Mouse (Mus musculus) forebrain, embryonic 12.5 days (tissue): ENCODE data around the gene Dtd1. TPM values are rescaled to one million over a fixed set of nuclear protein-coding genes. Genes with fewer than 3 reads are reported as not detected.

Experiments used
- ATAC-seq: fragments of 200-750 bp; cut with Nextera tagmentation; 2 replicates; pipeline ENCODE4 v1.8.0; 2017; ENCODE audit warnings: moderate TSS enrichment; ENCODE audit not compliant: low FRiP score
- H3K27ac ChIP-seq: fragments of 300-500 bp; sonication (generic); 2 replicates; pipeline ENCODE4 v1.5.1; 2016; ENCODE audit warnings: mild to moderate bottlenecking
- H3K27me3 ChIP-seq: fragments of 300-500 bp; sonication (generic); 2 replicates; pipeline ENCODE4 v1.6.1; 2016; ENCODE audit warnings: mild to moderate bottlenecking
- H3K36me3 ChIP-seq: fragments of 300-500 bp; sonication (generic); replicated peaks from 2 replicates; pipeline ENCODE4 v1.6.1; 2016; ENCODE audit warnings: mild to moderate bottlenecking
- H3K4me1 ChIP-seq: fragments of 300-500 bp; sonication (generic); 2 replicates; pipeline ENCODE4 v1.6.1; 2016
- H3K4me2 ChIP-seq: fragments of 300-500 bp; sonication (generic); 2 replicates; pipeline ENCODE4 v1.6.1; 2016; ENCODE audit warnings: mild to moderate bottlenecking, moderate library complexity
- H3K4me3 ChIP-seq: fragments of 300-500 bp; sonication (generic); replicated peaks from 2 replicates; pipeline ENCODE4 v1.5.1; 2016; ENCODE audit warnings: mild to moderate bottlenecking
- H3K9ac ChIP-seq: fragments of 300-500 bp; sonication (generic); 2 replicates; pipeline ENCODE4 v1.6.1; 2016; ENCODE audit warnings: mild to moderate bottlenecking
- H3K9me3 ChIP-seq: fragments of 300-500 bp; sonication (generic); 2 replicates; pipeline ENCODE4 v1.6.1; 2016
- WGBS: fragments of 180-500 bp; shearing (Covaris S2); methylation state at CpG from one replicate; pipeline ENCODE4 v1.1.7; 2016; 5-methylcytosine and 5-hydroxymethylcytosine counted together
- polyA plus RNA-seq: library from polyadenylated mRNA; unstranded; fragments of >200 nt; fragmentation: Nextera tagmentation; extraction: Ambion mirVana; gene quantifications from 2 replicates; pipeline ENCODE4 v1.2.1, GENCODE M21; 2016

The Dtd1 gene
- polyA plus RNA-seq, 1 experiment from 2014 or later, result 35.5 TPM

DNA sequence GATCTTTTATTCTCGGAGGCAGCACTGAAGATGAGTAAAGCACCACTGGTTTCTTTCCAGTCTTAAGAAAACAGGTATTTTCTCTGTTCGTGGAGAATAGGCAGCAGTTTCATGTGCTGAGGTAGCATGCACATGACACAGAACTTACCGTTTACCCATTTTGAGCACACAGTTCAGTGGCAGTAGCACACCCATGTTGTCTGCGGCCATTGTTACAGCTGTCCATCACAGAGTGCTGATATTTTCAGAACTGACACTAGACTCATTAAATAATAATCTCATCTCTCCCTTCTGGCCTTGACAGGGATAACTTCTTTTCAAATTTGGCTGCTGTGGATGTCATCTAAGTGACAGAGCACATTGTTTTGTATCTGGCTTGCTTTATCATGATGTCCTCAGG is 47.5 kb downstream of the Dtd1 start:
- H3K9me3 ChIP-seq, result no peaks in the 10 kb centered on the region
- H3K27ac ChIP-seq, result no peak overlapping the region
- no peaks in the 10 kb centered on the region for H3K36me3 ChIP-seq
- no peak overlapping the region for H3K4me3 ChIP-seq
- no peaks in the 10 kb centered on the region for H3K27me3 ChIP-seq
- no peak overlapping the region for H3K9ac ChIP-seq
- WGBS, result 88% methylated on average over 4 of the region's 4 CpGs
- no peaks in the 10 kb centered on the region for H3K4me1 ChIP-seq
- ATAC-seq, result no peak
- H3K4me2 ChIP-seq, result no peak overlapping the region

- H3K9me3 ChIP-seq, result no peaks in the 10 kb centered on the region
- WGBS, result 94% methylated on average over 1 of the region's 1 CpGs
Observed at GRCm38 (mm10) chr2:144649960-144650359, 50.3 kb downstream of the Dtd1 start.

GRCm38 (mm10) chr2:144652841-144653240 is 53.1 kb downstream of the Dtd1 start:
- Histone ChIP-seq H3K9ac (no peak overlapping the region), H3K9me3 (no peaks in the 10 kb centered on the region), H3K27ac (no peak overlapping the region), H3K36me3 (no peaks in the 10 kb centered on the region), H3K4me3 (no peak overlapping the region), H3K27me3 (no peaks in the 10 kb centered on the region), H3K4me1 (no peaks in the 10 kb centered on the region), H3K4me2 (no peak overlapping the region)
- ATAC-seq, result no peak
- 95% methylated on average over 4 of the region's 4 CpGs for WGBS

More at GRCm38 (mm10) chr2:144649960-144650359, 50.3 kb downstream of the Dtd1 start:
- H3K4me2 ChIP-seq, result no peak overlapping the region
- no peak overlapping the region for H3K27ac ChIP-seq
- ATAC-seq, result no peak
- no peak overlapping the region for H3K4me3 ChIP-seq
- no peaks in the 10 kb centered on the region for H3K36me3 ChIP-seq
- no peak overlapping the region for H3K9ac ChIP-seq
- no peaks in the 10 kb centered on the region for H3K4me1 ChIP-seq
- H3K27me3 ChIP-seq, result no peaks in the 10 kb centered on the region

- Histone ChIP-seq H3K4me1 (no peaks in the 10 kb centered on the region), H3K36me3 (no peaks in the 10 kb centered on the region), H3K27ac (no peak overlapping the region), H3K4me3 (no peak overlapping the region), H3K4me2 (no peak overlapping the region), H3K9me3 (no peaks in the 10 kb centered on the region), H3K27me3 (no peaks in the 10 kb centered on the region), H3K9ac (no peak overlapping the region)
- 88% methylated on average over 3 of the region's 3 CpGs for WGBS
- no peak for ATAC-seq
Observed at GRCm38 (mm10) chr2:144655307-144655706, 55.6 kb downstream of the Dtd1 start.

DNA sequence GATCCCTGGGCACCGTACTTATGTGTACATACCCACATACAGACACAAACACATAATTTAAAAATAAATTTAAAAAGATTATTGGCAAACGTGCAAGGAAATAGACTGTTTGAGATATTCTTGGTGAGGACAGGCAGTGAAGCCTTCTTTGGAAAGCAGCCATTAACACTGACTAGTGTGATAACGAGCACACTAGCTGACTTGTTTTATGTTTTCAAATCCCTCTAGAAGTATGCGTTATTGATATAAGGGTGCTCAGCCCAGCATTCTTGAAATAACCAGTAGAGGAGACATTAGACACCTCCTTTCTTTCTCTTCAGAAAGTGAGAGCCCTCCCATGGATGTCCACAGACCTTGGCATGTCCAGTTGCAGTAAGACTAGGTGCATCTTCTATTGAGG is 68.8 kb downstream of the Dtd1 start:
- no peaks in the 10 kb centered on the region; the same call in 1 of the 2 replicates for H3K36me3 ChIP-seq
- no peaks in the 10 kb centered on the region; the same call in 1 of the 2 replicates for H3K27me3 ChIP-seq
- WGBS, result 88% methylated on average over 4 of the region's 4 CpGs
- H3K9me3 ChIP-seq, result no peaks in the 10 kb centered on the region
- no peak overlapping the region for H3K4me3 ChIP-seq
- no peak overlapping the region for H3K27ac ChIP-seq
- ATAC-seq, result no peak
- no peak overlapping the region for H3K4me2 ChIP-seq
- no peaks in the 10 kb centered on the region for H3K4me1 ChIP-seq
- no peak overlapping the region for H3K9ac ChIP-seq

DNA sequence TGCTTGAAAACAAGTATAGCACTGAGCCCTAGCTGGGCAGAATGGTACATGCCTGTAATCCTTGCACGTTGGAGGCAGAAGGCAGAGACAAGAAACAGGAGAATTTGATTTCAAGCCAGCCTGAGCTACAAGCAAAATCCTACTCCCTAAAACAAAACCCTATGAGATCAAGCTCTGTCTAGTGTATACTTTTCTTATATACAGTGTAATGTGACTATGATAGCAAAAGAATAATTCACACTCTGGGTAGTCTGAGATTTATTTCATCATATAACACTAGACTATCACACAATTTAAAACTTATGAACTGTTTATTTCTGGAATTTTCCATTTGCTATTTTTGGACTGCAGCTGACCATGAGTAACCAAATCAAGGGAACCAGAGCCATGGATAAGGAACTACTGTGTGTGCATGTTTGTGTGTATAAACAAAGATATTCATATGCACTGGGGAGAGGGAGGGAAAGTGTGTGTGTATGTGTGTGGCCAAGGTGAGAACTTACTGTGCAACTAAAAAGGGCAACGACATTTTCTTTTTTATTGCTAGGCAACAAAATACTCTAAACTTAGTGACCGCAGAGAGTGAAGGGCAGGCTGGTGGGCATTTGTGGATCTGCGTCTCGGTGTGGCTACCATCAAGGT is 70.7 kb downstream of the Dtd1 start:
- Histone ChIP-seq H3K27ac (no peak overlapping the region), H3K27me3 (no peaks in the 10 kb centered on the region; the same call in 1 of the 2 replicates), H3K36me3 (no peaks in the 10 kb centered on the region; the same call in 1 of the 2 replicates), H3K4me3 (no peak overlapping the region), H3K4me1 (no peaks in the 10 kb centered on the region), H3K9me3 (no peaks in the 10 kb centered on the region), H3K9ac (no peak overlapping the region), H3K4me2 (no peak overlapping the region)
- no peak for ATAC-seq
- WGBS, result 92% methylated on average over 5 of the region's 5 CpGs

- no peak overlapping the region for H3K9ac ChIP-seq
- H3K4me3 ChIP-seq, result no peak overlapping the region
- H3K4me2 ChIP-seq, result no peak overlapping the region
- no peaks in the 10 kb centered on the region for H3K9me3 ChIP-seq
- peaks cover 9% of the 10 kb centered on the region for H3K4me1 ChIP-seq
- H3K27ac ChIP-seq, result no peak overlapping the region
- ATAC-seq, result no peak
- no peaks in the 10 kb centered on the region for H3K36me3 ChIP-seq
- no peaks in the 10 kb centered on the region; the same call in 1 of the 2 replicates for H3K27me3 ChIP-seq
- WGBS, result 88% methylated on average over 5 of the region's 5 CpGs
Observed at GRCm38 (mm10) chr2:144672397-144672796, 72.7 kb downstream of the Dtd1 start.

- Histone ChIP-seq H3K9ac (no peak overlapping the region), H3K27me3 (no peaks in the 10 kb centered on the region; the same call in 1 of the 2 replicates), H3K4me2 (no peak overlapping the region), H3K4me3 (no peak overlapping the region), H3K36me3 (no peaks in the 10 kb centered on the region), H3K9me3 (no peaks in the 10 kb centered on the region), H3K4me1 (peaks cover 18% of the 10 kb centered on the region), H3K27ac (peak overlapping the region; percentile 37; the same call in 1 of the 2 replicates)
- ATAC-seq, result no peak; the same call in 1 of the 2 replicates
- WGBS, result 70% methylated on average over 13 of the region's 13 CpGs
Observed at GRCm38 (mm10) chr2:144676546-144677228, 77.0 kb downstream of the Dtd1 start.

DNA sequence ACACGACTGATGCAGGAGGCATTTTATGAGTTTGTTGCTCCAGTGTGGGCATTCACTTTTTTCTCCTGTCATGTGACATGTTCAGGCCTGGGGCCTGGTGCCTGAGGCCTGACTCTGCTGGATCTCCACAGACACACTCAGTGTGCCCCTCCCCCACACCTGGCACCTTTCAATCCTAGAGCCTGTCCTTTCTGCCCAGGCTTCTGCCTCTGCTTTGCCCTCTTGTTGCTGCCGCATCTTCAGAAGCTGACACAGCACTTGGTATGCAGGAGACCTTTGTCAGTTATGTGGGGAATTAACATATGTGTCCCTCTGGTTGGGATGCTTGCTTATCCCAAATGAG is 77.5 kb downstream of the Dtd1 start:
- Histone ChIP-seq H3K9ac (no peak overlapping the region), H3K9me3 (no peaks in the 10 kb centered on the region), H3K4me2 (no peak overlapping the region), H3K27me3 (no peaks in the 10 kb centered on the region; the same call in 1 of the 2 replicates), H3K27ac (peak overlapping the region; percentile 37; the same call in 1 of the 2 replicates), H3K4me3 (no peak overlapping the region), H3K4me1 (peaks cover 19% of the 10 kb centered on the region), H3K36me3 (no peaks in the 10 kb centered on the region)
- 70% methylated on average over 2 of the region's 2 CpGs for WGBS
- ATAC-seq, result no peak; the same call in 1 of the 2 replicates

- H3K27ac ChIP-seq, result no peak overlapping the region
- ATAC-seq, result no peak
- no peak overlapping the region for H3K9ac ChIP-seq
- no peaks in the 10 kb centered on the region for H3K27me3 ChIP-seq
- 77% methylated on average over 6 of the region's 6 CpGs for WGBS
- H3K4me2 ChIP-seq, result no peak overlapping the region
- H3K9me3 ChIP-seq, result no peaks in the 10 kb centered on the region
- H3K36me3 ChIP-seq, result no peaks in the 10 kb centered on the region
- H3K4me1 ChIP-seq, result peaks cover 21% of the 10 kb centered on the region
- H3K4me3 ChIP-seq, result no peak overlapping the region
Observed at GRCm38 (mm10) chr2:144678779-144679178, 79.1 kb downstream of the Dtd1 start.

DNA sequence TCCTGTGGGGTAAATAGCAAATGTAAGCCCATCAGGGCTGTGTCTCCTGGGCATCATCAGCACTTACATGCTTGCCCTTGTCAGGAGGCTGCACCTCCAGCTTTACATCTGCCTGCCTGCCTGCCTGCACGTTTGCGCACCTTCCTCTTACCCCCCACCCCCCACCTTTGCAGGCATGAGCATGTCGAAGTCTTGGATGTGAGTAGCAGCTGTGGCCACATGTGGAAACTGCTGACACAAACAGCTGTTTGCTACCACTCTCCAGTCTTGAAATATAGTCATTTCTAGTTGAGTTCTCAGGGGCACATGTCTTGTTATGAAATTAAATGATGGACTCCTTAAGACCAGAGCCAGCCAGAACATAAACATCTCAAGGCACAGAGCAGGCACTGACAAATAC is 79.7 kb downstream of the Dtd1 start:
- no peak for ATAC-seq
- Histone ChIP-seq H3K9me3 (no peaks in the 10 kb centered on the region), H3K9ac (no peak overlapping the region), H3K27ac (no peak overlapping the region), H3K4me1 (peaks cover 21% of the 10 kb centered on the region), H3K4me3 (no peak overlapping the region), H3K4me2 (no peak overlapping the region), H3K27me3 (no peaks in the 10 kb centered on the region), H3K36me3 (no peaks in the 10 kb centered on the region)
- 80% methylated on average over 3 of the region's 3 CpGs for WGBS

DNA sequence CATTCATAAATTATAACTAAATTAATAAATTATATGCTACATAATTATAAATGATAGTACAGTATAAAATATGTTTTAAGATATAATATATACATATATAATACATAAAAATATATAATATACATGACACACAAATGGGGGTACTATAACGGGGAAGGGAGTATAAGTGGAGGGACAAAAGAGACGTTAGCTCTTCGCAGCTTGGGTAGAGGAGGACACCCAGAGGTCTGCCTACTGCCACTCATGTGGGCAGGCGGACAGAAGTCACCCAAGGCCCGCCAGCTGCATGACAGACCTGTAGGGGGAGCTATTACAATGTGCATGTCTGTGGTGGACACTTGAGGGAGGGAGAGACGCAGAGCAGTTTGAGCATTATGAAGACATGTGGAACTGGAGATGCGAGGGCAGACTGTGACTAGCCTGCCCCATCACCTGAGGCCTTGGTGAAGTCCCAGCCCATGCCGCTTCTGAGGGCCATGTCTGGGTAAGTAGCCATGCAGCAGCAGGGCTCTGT is 92.6 kb downstream of the Dtd1 start:
- Histone ChIP-seq H3K4me3 (no peak overlapping the region), H3K4me1 (no peaks in the 10 kb centered on the region), H3K27ac (no peak overlapping the region), H3K27me3 (no peaks in the 10 kb centered on the region), H3K9ac (no peak overlapping the region), H3K36me3 (no peaks in the 10 kb centered on the region), H3K4me2 (no peak overlapping the region), H3K9me3 (no peaks in the 10 kb centered on the region)
- 84% methylated on average over 8 of the region's 8 CpGs for WGBS
- ATAC-seq, result no peak
